Mouse (Mus musculus) adrenal gland (tissue): ENCODE data around the gene Trim66.

ENCODE experiments used
- intact Hi-C: fragments of 180-260 bp; cut with DNase I; formaldehyde crosslinking; loops from one replicate; pipeline ENCODE4 v1.15.1; 2025
- long read RNA-seq, 2 experiments: library from polyadenylated mRNA; unstranded; transcript quantifications; one replicate each; pipeline ENCODE4 v2.0.0; 2020; ENCODE audit warnings: borderline replicate concordance in 1 of 2; ENCODE audit not compliant: insufficient replicate concordance in 1 of 2

Gene Trim66
- long read RNA-seq, experiment 1 = 0 reads
- long read RNA-seq, experiment 2, partial matches to known transcripts = 0 of 2 reads
- long read RNA-seq, experiment 2, other reads (novel, unspliced or antisense) = 2 of 2 reads

- intact Hi-C loops = no loop called here
Observed at GRCm38 (mm10) chr7:109508034-109508433, at the start of gene Trim66. Gene Trim66, minus strand, starts transcription at chr7:109508134.

GRCm38 (mm10) chr7:109546726-109547125, 38.8 kb upstream of the Trim66 start:
- intact Hi-C loops = no loop called here

- intact Hi-C loops = no loop called here
Observed at GRCm38 (mm10) chr7:109546186-109546585, 38.3 kb upstream of the Trim66 start.

GRCm38 (mm10) chr7:109545255-109545993, 37.5 kb upstream of the Trim66 start:
- intact Hi-C loops = no loop called here

GRCm38 (mm10) chr7:109544792-109545191, 36.9 kb upstream of the Trim66 start:
- intact Hi-C loops = no loop called here

GRCm38 (mm10) chr7:109542364-109542628, 34.4 kb upstream of the Trim66 start:
- intact Hi-C loops = no loop called here

- intact Hi-C loops = no loop called here
Observed at GRCm38 (mm10) chr7:109541609-109542363, 33.9 kb upstream of the Trim66 start.

GRCm38 (mm10) chr7:109540902-109541301, 33.0 kb upstream of the Trim66 start:
- intact Hi-C loops = no loop called here

- intact Hi-C loops = no loop called here
Observed at GRCm38 (mm10) chr7:109536451-109536946, 28.6 kb upstream of the Trim66 start.

- intact Hi-C loops = no loop called here
Observed at GRCm38 (mm10) chr7:109534921-109535320, 27.0 kb upstream of the Trim66 start.

- intact Hi-C loops = no loop called here
Observed at GRCm38 (mm10) chr7:109533888-109534287, 26.0 kb upstream of the Trim66 start.

- intact Hi-C loops = no loop called here
Observed at GRCm38 (mm10) chr7:109533129-109533528, 25.2 kb upstream of the Trim66 start.

GRCm38 (mm10) chr7:109532691-109533090, 24.8 kb upstream of the Trim66 start:
- intact Hi-C loops = no loop called here

- intact Hi-C loops = no loop called here
Observed at GRCm38 (mm10) chr7:109531501-109531900, 23.6 kb upstream of the Trim66 start.

GRCm38 (mm10) chr7:109529741-109530140, 21.8 kb upstream of the Trim66 start:
- intact Hi-C loops = loop anchor here (2.0 kb wide), 2 partner anchors 89 to 189 kb away; no protein-coding TSS in a partner anchor

- intact Hi-C loops = loop anchor here (2.0 kb wide), 2 partner anchors 90 to 190 kb away; no protein-coding TSS in a partner anchor
Observed at GRCm38 (mm10) chr7:109528356-109528755, 20.4 kb upstream of the Trim66 start.

GRCm38 (mm10) chr7:109527536-109527935, 19.6 kb upstream of the Trim66 start:
- intact Hi-C loops = no loop called here

- intact Hi-C loops = no loop called here
Observed at GRCm38 (mm10) chr7:109525740-109526663, 18.1 kb upstream of the Trim66 start.

GRCm38 (mm10) chr7:109524763-109525162, 16.8 kb upstream of the Trim66 start:
- intact Hi-C loops = no loop called here

GRCm38 (mm10) chr7:109524442-109524744, 16.5 kb upstream of the Trim66 start:
- intact Hi-C loops = no loop called here

GRCm38 (mm10) chr7:109523741-109524441, 16.0 kb upstream of the Trim66 start:
- intact Hi-C loops = no loop called here
